ENCODE assay signal across 28 mouse cellular contexts in genomic region chr10:114758614-114759013, GRCm38 (mm10). TPM values are rescaled to one million over a fixed set of nuclear protein-coding genes. Genes with fewer than 3 reads are reported as not detected.
DNase-seq lines count a peak whose midpoint lies in the region; ATAC-seq and TF ChIP-seq lines count a peak whose summit lies in the region.
"Had no signal": no experiment of that assay in that cellular context is flagged by ENCODE, and none has a peak within 500 bp of the region (broad histone marks: within the 10 kb centered on the region; RNA-seq: fewer than 3 reads in every experiment).

No protein-coding gene starts in this region.

- ATAC-seq in forebrain, embryonic 13.5 days = peak; percentile 38; the same call in 1 of the 2 replicates
- no peak for ATAC-seq in forebrain, embryonic 11.5 days (replicated peaks; ENCODE audit: low FRiP score)

- H3K36me3 ChIP-seq in forebrain, embryonic 13.5 days (ENCODE audit: poor library complexity, severe bottlenecking) = no peaks in the 10 kb centered on the region
- H3K36me3 ChIP-seq in forebrain, embryonic 11.5 days (ENCODE audit: control insufficient read depth, insufficient read depth, low read length) = no peaks in the 10 kb centered on the region
- H3K36me3 ChIP-seq: embryonic facial prominence, embryonic 12.5 days; heart, embryonic 13.5 days; hindbrain, embryonic 12.5 days; limb, embryonic 15.5 days; liver, embryonic 15.5 days; lung, embryonic 15.5 days had no signal

- TF ChIP-seq CTCF in layer of hippocampus, adult 2 months (conservative IDR thresholded peaks at IDR 0.05) = no peak

- no peak overlapping the region for H3K27ac ChIP-seq in forebrain, embryonic 13.5 days
- no peak overlapping the region for H3K27ac ChIP-seq in forebrain, embryonic 11.5 days (ENCODE audit: low read depth, low read length)
- H3K27ac ChIP-seq in layer of hippocampus, adult 2 months = no peak overlapping the region
- H3K27ac ChIP-seq: embryonic facial prominence, embryonic 12.5 days; heart, embryonic 13.5 days; hindbrain, embryonic 12.5 days; kidney, postnatal 0 days; limb, embryonic 15.5 days; liver, embryonic 15.5 days had no signal

- H3K4me3 ChIP-seq in forebrain, embryonic 13.5 days = no peak overlapping the region
- H3K4me3 ChIP-seq in forebrain, embryonic 11.5 days (ENCODE audit: low read depth, low read length) = no peak overlapping the region
- H3K4me3 ChIP-seq in layer of hippocampus, adult 2 months = peak overlapping the region; percentile 23
- H3K4me3 ChIP-seq: embryonic facial prominence, embryonic 12.5 days; erythroblast, embryonic 14.5 days; heart, embryonic 13.5 days; hindbrain, embryonic 12.5 days; limb, embryonic 15.5 days; liver, embryonic 15.5 days; lung, embryonic 15.5 days had no signal

- H3K27me3 ChIP-seq in forebrain, embryonic 13.5 days = no peaks in the 10 kb centered on the region
- H3K27me3 ChIP-seq in forebrain, embryonic 11.5 days (ENCODE audit: control insufficient read depth, insufficient read depth, low read length) = no peaks in the 10 kb centered on the region
- H3K27me3 ChIP-seq: embryonic facial prominence, embryonic 12.5 days; heart, embryonic 13.5 days; hindbrain, embryonic 12.5 days; limb, embryonic 15.5 days; liver, embryonic 15.5 days; lung, embryonic 15.5 days had no signal

- H3K9me3 ChIP-seq in forebrain, embryonic 13.5 days (replicated peaks) = no peaks in the 10 kb centered on the region
- H3K9me3 ChIP-seq in forebrain, embryonic 11.5 days (ENCODE audit: control insufficient read depth, low read length) = no peaks in the 10 kb centered on the region
- H3K9me3 ChIP-seq: embryonic facial prominence, embryonic 12.5 days; heart, embryonic 13.5 days; hindbrain, embryonic 12.5 days; limb, embryonic 15.5 days; liver, embryonic 15.5 days; lung, embryonic 15.5 days had no signal

- H3K4me1 ChIP-seq in forebrain, embryonic 13.5 days = no peaks in the 10 kb centered on the region
- no peaks in the 10 kb centered on the region for H3K4me1 ChIP-seq in forebrain, embryonic 11.5 days (replicated peaks; ENCODE audit: control insufficient read depth, insufficient read depth, low read length)
- H3K4me1 ChIP-seq: embryonic facial prominence, embryonic 12.5 days; heart, embryonic 13.5 days; hindbrain, embryonic 12.5 days; limb, embryonic 15.5 days; liver, embryonic 15.5 days; lung, embryonic 15.5 days had no signal

- H3K4me2 ChIP-seq in forebrain, embryonic 13.5 days = no peak overlapping the region
- no peak overlapping the region for H3K4me2 ChIP-seq in forebrain, embryonic 11.5 days (ENCODE audit: low read depth, low read length, severe bottlenecking)
- H3K4me2 ChIP-seq: embryonic facial prominence, embryonic 12.5 days; heart, embryonic 13.5 days; hindbrain, embryonic 12.5 days; limb, embryonic 15.5 days; liver, embryonic 15.5 days; lung, embryonic 15.5 days had no signal

- DNase-seq in forebrain, embryonic 11.5 days (ENCODE audit: low spot score) = no peak
- DNase-seq in layer of hippocampus, adult 2 months (ENCODE audit: low spot score in 2 of 2) = no peak
- no peak for DNase-seq in layer of hippocampus, adult 9-11 months
- DNase-seq in 3134 (ENCODE audit: extremely low read depth, insufficient read length, low spot score) = peak; percentile 2
- peak; percentile 37 for DNase-seq in brain, adult 2 months (ENCODE audit: low read depth, low spot score)
- no peak for DNase-seq in lung, postnatal 14 days
- DNase-seq in kidney, adult 18-20 months = no peak
- DNase-seq: adrenal gland, postnatal 14 days; B cell, adult 2 months; gastrocnemius, postnatal 14 days; heart, adult 18-20 months; heart, postnatal 14 days; kidney, adult 2 months; lung, postnatal 4 days; thymus, adult 18-20 months; thymus, postnatal 4 days had no signal

- WGBS in forebrain, embryonic 13.5 days = 82% methylated on average over 9 of the region's 9 CpGs
- WGBS in forebrain, embryonic 11.5 days = 87% methylated on average over 9 of the region's 9 CpGs

- no peak overlapping the region for H3K9ac ChIP-seq in forebrain, embryonic 13.5 days
- no peak overlapping the region for H3K9ac ChIP-seq in forebrain, embryonic 11.5 days (ENCODE audit: low read length)
- H3K9ac ChIP-seq: embryonic facial prominence, embryonic 12.5 days; heart, embryonic 13.5 days; hindbrain, embryonic 12.5 days; limb, embryonic 15.5 days; liver, embryonic 15.5 days; lung, embryonic 15.5 days had no signal

RNA-seq across cellular contexts. Expression of gene Trhde, which starts 43.5 kb away (rescaled TPM):
- 1.1 and 1.4 TPM in 2 replicates for polyA plus RNA-seq in forebrain, embryonic 13.5 days (2015; fragmentation: Nextera tagmentation; extraction: Ambion mirVana)
- 0.37 and 0.53 TPM in 2 replicates for polyA plus RNA-seq in forebrain, embryonic 11.5 days (2014; fragmentation: Nextera tagmentation; extraction: Ambion mirVana)
- 10 to 100 TPM; 32.2 to 33.6 TPM for total RNA-seq in layer of hippocampus, adult 2 months (2021)
- total RNA-seq: megakaryocyte-erythroid progenitor cell, adult 5-6 weeks; MEL; neutrophil, adult 5-6 weeks had no signal
- polyA plus RNA-seq: erythroblast, embryonic 14.5 days; heart, embryonic 13.5 days; liver, embryonic 15.5 days had no signal

Comparison
In these comparisons a context has a peak if more than half of its experiments do, and no peak if none do; other contexts are left out.
1. DNase-seq: peak in 3134 (single experiment) and brain, adult 2 months (single experiment); none in forebrain, embryonic 11.5 days (single experiment), layer of hippocampus, adult 2 months (0 of 2), layer of hippocampus, adult 9-11 months (single experiment), lung, postnatal 14 days (single experiment) and kidney, adult 18-20 months (single experiment).